Mouse (Mus musculus): ENCODE measurements around the gene Gm38431.
A peak's percentile ranks its signal among the peaks of the same experiment; 100 is the strongest.
"Not testable (repeated sequence)": the region's sequence is repeated elsewhere in the genome, so short reads cannot be mapped to it uniquely, and the experiment has no call there.

Gene Gm38431

GRCm38 (mm10) chr9:21104814-21105213, 13.0 kb upstream of the Gm38431 start:
- no peak for DNase-seq

- DNase-seq: no peak
Measured at GRCm38 (mm10) chr9:21102076-21102475, 10.3 kb upstream of the Gm38431 start.

DNA sequence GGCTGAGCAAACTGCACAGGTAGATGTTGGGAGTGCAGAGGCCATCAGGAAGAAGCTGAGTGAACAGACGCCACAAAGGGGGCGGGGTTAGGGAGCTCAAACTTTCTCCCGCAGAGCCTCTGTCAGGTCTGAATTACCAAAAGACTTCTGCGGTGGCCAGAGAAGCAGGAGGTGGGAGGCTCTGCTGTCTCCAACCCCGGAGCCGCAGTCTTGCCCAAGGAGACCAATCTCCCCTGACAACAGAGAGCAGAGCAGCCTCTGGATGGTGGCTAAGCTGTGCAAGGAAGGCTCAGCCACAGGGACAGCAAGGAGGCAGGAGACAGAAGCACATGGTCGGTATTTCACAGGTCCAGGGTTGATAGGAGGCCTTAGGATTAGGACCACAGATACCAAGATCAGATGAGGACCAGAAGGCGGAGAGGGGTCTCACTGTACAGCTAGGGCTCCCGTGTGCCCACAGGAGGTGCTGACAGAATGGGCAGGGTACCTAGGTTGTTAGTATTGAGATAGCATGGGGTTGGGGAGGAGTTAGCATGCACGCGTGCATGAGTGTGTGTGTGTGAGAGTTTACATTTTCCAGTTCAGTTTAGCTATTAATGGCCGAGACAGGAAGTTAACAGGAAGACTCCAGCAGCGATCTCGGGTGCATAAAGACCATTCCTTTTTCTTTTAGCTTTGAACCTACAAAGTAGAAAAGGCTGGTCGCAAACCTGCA, 8.8 kb upstream of the Gm38431 start:
- DNase-seq: no peak

DNA sequence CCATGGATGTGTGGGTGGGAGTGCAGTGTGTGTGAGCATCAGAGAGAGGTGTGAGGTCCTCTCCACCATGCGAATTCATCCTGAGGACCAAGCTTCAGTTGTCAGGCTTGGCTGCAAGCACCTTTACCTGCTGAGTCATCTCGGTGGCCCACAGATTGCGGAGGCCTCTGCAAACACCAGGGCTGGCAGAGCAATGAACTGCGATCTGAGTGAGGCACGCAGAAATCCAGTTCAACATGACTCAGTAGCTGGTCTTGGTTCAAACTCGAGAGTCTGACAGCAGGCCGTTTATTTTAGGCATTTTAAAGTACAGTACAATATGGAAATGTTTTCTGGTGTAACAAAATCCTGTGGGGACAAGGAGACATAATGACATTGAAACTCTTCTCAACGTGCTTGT, 6.0 kb upstream of the Gm38431 start:
- no peak for DNase-seq

- DNase-seq: no peak
Measured at GRCm38 (mm10) chr9:21095958-21096357, 4.2 kb upstream of the Gm38431 start.

GRCm38 (mm10) chr9:21093423-21093822, 1.6 kb upstream of the Gm38431 start:
- DNase-seq: no peak

GRCm38 (mm10) chr9:21090972-21091706, 658 bp downstream of the Gm38431 start:
- DNase-seq: no peak

GRCm38 (mm10) chr9:21090537-21090936, 1.3 kb downstream of the Gm38431 start:
- peak; percentile 52 for DNase-seq

GRCm38 (mm10) chr9:21083324-21083723, 8.5 kb downstream of the Gm38431 start:
- DNase-seq: no peak

DNA sequence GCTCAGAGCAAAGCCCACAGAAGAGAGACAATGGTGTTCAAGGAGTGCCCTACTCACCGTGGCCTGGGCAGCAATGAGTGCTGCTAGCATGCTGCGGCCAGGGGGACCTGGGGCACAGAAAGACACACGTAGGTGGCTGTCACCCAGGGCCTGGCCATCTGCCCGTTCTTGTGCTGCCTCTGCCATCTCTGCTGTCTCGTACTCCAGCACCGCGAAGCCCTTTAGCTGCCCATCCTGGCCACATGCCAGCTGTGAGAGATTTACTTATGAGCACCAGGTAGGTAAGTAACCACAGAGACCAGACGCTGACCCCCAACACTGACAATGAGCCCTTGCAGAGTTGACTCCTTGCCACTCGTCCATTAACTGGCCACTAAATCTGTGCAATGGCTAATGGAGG, 10.7 kb downstream of the Gm38431 start:
- DNase-seq: no peak

GRCm38 (mm10) chr9:21075625-21076024, 16.2 kb downstream of the Gm38431 start:
- no peak for DNase-seq

DNA sequence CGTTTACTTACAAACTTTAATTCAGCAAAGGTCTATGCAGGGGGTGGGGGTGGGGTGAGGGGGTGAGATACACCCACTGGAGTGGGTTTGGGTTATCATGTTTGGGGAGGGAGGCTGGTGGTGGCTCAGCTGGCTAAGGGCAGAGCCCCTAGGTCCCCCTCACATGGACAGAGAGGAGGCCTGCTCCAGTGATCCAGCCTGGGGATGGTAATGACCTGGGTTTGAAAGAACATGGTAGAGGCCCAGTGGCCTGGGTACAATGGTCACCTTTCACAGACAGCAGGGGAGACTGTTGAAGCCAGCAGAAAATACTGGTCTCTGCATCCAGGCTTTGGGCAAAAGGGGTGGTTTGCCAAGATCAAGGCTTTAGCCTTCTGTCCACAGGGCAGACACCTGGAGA, 17.6 kb downstream of the Gm38431 start:
- no peak for DNase-seq

GRCm38 (mm10) chr9:21073044-21073840, 18.6 kb downstream of the Gm38431 start, which contains the start of the genes Gm49373 and Fdx1l:
Gene Gm49373 (minus strand): TSS chr9:21073096.
Gene Fdx1l (minus strand): TSS chr9:21073614.
- peak; percentile 90 for DNase-seq

GRCm38 (mm10) chr9:21072641-21073040, 19.2 kb downstream of the Gm38431 start:
- DNase-seq: no peak

DNA sequence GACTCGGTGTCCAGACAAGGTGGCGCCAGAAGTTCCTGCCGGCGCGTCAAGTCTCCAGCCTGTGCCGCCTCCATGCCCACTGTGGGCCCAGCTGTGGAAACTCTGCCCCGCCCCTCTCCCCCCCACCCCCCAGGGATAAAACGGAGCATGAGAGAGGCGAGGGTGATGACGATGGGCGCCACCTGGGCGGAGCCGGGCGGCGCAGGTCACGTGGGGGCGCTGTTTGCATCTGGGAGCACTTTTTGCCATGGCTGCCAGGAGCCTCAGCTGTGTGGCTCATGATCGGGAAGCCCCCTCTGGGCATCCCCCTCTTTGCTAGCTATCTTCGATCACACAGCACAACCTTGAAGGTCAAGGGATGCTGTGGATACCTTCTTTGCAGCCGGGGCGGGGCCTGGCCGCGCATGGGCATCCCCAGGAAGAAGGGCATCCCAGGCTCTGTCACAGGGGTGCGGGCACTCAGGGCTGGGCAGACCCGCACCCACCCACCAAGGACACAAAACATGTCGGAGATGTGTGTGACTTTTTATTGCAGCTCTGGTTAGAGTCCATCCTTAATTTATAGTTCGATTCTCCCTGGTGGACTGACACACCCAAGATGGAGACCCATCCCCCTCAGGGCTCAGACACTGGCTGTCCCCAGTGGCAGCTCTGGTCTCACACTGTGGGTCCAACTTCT, 24.7 kb downstream of the Gm38431 start, which contains the start of gene Zglp1:
Zglp1 (minus strand) TSS at position 88 of the 679 bp plus-strand sequence.
- no peak for DNase-seq

- no peak for DNase-seq
Measured at GRCm38 (mm10) chr9:21062928-21063327, 28.9 kb downstream of the Gm38431 start.

DNA sequence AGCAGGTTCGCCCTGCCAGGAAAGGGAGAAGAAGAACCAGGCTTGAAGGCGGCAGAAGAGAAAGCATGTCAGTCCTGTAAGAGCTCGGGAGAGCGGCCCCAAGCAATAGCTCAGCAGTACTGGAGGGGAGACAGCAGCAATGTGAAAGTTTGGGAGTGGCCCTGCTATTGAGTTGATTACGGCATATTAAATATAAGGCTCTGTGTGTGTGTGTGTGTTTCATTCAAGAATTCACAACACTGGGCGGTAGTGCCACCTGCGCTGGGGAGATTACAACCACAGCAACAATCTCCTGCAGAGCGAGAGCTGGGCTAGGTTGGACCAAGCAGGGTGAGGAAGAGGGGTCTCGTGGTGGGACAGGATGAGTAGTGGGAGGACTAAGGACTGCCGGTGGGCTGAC, 40.2 kb downstream of the Gm38431 start:
- DNase-seq: no peak

DNA sequence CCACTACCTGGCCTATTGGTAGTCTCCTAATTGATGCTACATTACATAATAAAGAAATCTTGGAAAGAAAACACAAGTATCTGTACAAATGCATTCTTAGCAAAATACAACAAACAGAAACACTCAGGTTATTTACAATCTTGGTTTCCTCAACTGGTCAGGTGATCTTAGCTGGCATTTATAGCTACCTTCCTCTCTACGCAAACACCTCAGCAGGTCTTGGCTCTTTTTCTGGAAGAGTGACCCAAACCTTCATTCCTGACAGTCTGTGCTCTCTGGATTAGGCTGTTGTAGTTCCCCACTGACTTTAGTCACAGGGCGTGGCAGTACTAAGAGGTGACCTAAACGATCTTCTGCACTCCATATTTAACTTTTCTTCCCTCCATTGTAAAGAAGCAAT, 46.6 kb downstream of the Gm38431 start:
- DNase-seq: no peak

DNA sequence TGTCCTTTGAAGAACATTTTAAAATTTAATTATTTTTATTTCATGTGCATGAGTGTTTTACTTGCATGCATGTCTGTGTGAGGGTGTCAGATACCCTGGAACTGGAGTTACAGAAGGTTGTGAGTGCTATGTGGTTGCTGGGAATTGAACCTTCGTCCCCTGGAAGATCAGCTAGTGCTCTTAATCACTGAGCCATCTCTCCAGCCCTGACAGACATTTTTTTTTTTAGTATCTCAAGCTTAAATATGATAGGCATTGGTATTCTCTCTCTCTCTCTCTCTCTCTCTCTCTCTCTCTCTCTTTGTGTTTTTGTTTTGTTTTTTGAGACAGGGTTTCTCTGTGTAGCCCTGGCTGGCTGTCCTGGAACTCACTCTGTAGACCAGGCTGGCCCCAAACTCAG, 47.0 kb downstream of the Gm38431 start:
- not testable (repeated sequence) for DNase-seq

GRCm38 (mm10) chr9:21043563-21043962, 48.2 kb downstream of the Gm38431 start:
- DNase-seq: no peak

DNA sequence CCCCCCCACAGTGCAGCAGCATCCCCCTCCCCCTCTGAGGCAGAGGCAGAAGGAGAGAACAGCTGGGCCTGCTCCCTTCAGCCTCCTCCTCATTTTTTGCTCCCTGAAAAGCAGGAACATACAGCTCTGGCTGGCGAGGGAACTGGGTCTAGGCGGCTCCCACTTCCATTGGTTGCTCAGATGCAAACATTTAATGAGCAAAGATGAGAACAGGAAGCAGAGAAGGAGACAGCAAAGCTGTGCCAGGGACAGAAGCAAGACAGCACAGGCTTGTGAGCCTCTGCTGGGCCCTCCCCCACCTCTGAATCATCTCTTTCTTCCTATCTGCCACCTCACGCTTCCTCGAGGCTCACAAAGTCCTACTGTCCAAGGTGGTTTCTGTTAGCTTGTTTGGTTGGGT, 50.5 kb downstream of the Gm38431 start:
- DNase-seq: no peak

- DNase-seq: no peak
Measured at GRCm38 (mm10) chr9:21039779-21040178, 52.0 kb downstream of the Gm38431 start.

- DNase-seq: no peak
Measured at GRCm38 (mm10) chr9:21037481-21037891, 54.3 kb downstream of the Gm38431 start.

All from cerebellum, adult 9-11 months (tissue).